Mouse (Mus musculus) frontal cortex, adult (tissue): ENCODE measurements at regions not wholly inside any gene's neighbourhood (a gene's known extent, or its start where the extent isn't known, plus 50 kb on each side); places are given as distances from the start of the nearest gene placed in this dataset.

Experiments
- ATAC-seq: cut with Nextera tagmentation; 2 replicates; pipeline ENCODE4 v1.9.2; 2017; ENCODE audit warnings: mild to moderate bottlenecking, moderate library complexity, mixed read lengths; ENCODE audit not compliant: low TSS enrichment

GRCm38 (mm10) chr6:50054233-50054632 is 55.8 kb upstream of the Mpp6 start:
- no peak for ATAC-seq

GRCm38 (mm10) chr6:50058596-50058995 is 51.4 kb upstream of the Mpp6 start:
- ATAC-seq, result no peak

GRCm38 (mm10) chr6:50059917-50060316 is 50.1 kb upstream of the Mpp6 start:
- no peak for ATAC-seq
